Mouse (Mus musculus): ENCODE results near the gene Adam22.
A peak's percentile ranks its signal among the peaks of the same experiment; 100 is the strongest.

The Adam22 gene

GRCm38 (mm10) chr5:8057018-8057323, 311.0 kb downstream of the Adam22 start:
- DNase-seq (ENCODE audit: low read depth, low spot score): no peak

- peak; percentile 69 for DNase-seq (ENCODE audit: low read depth, low spot score)
Observed at GRCm38 (mm10) chr5:8056141-8057017, 311.6 kb downstream of the Adam22 start.

- no peak for DNase-seq (ENCODE audit: low read depth, low spot score)
Observed at GRCm38 (mm10) chr5:8055721-8056129, 312.2 kb downstream of the Adam22 start.

- DNase-seq (ENCODE audit: low read depth, low spot score): no peak
Observed at GRCm38 (mm10) chr5:8053827-8054226, 314.1 kb downstream of the Adam22 start.

- DNase-seq (ENCODE audit: low read depth, low spot score): no peak
Observed at GRCm38 (mm10) chr5:8045855-8046254, 322.1 kb downstream of the Adam22 start, which contains the start of gene Sri. Gene Sri, plus strand, starts transcription at chr5:8046078.

GRCm38 (mm10) chr5:8034596-8034995, 333.4 kb downstream of the Adam22 start:
- DNase-seq (ENCODE audit: low read depth, low spot score): peak; percentile 69
